Mouse (Mus musculus): ENCODE measurements around the gene Tlr2. TPM values are rescaled to one million over a fixed set of nuclear protein-coding genes. Genes with fewer than 3 reads are reported as not detected.
A peak's percentile ranks its signal among the peaks of the same experiment; 100 is the strongest.

The Tlr2 gene
- total RNA-seq, 2 experiments from 2014 or later, result 0.44 to 0.77 TPM

GRCm38 (mm10) chr3:83808483-83808882 lies 33.1 kb downstream of the Tlr2 start:
- Histone ChIP-seq H3K4me3 (no peak overlapping the region), H3K27ac (no peak overlapping the region)
- TF ChIP-seq CTCF (conservative IDR thresholded peaks at IDR 0.05), result no peak
- no peak for DNase-seq (ENCODE audit: low spot score in 2 of 2)

GRCm38 (mm10) chr3:83801649-83802155 lies 39.9 kb downstream of the Tlr2 start:
- H3K4me3 ChIP-seq, result no peak overlapping the region

GRCm38 (mm10) chr3:83799486-83799885 lies 42.1 kb downstream of the Tlr2 start:
- DNase-seq (ENCODE audit: low spot score in 2 of 2), result no peak
- no peak for TF ChIP-seq CTCF (conservative IDR thresholded peaks at IDR 0.05)
- Histone ChIP-seq H3K4me3 (no peak overlapping the region), H3K27ac (no peak overlapping the region)

More at GRCm38 (mm10) chr3:83801649-83802155, 39.9 kb downstream of the Tlr2 start:
- no peak for DNase-seq (ENCODE audit: low spot score in 2 of 2)
- no peak overlapping the region for H3K27ac ChIP-seq
- peak; percentile 40 for TF ChIP-seq CTCF (conservative IDR thresholded peaks at IDR 0.05)

- TF ChIP-seq CTCF (conservative IDR thresholded peaks at IDR 0.05), result peak; percentile 83
- Histone ChIP-seq H3K4me3 (no peak overlapping the region), H3K27ac (no peak overlapping the region)
- peak; percentile 55 to 62 for DNase-seq (ENCODE audit: low spot score in 2 of 2)
Observed at GRCm38 (mm10) chr3:83797828-83798227, 43.7 kb downstream of the Tlr2 start.

- no peak overlapping the region for H3K27ac ChIP-seq
- DNase-seq (ENCODE audit: low spot score in 2 of 2), result no peak
- peak; percentile 33; the same call in 1 of the 2 replicates for TF ChIP-seq CTCF (conservative IDR thresholded peaks at IDR 0.05)
Observed at GRCm38 (mm10) chr3:83797098-83797497, 44.5 kb downstream of the Tlr2 start.

GRCm38 (mm10) chr3:83791444-83791843 lies 50.1 kb downstream of the Tlr2 start:
- Histone ChIP-seq H3K27ac (no peak overlapping the region), H3K4me3 (no peak overlapping the region)
- no peak for TF ChIP-seq CTCF (conservative IDR thresholded peaks at IDR 0.05)
- DNase-seq (ENCODE audit: low spot score in 2 of 2), result no peak

More at GRCm38 (mm10) chr3:83797098-83797497, 44.5 kb downstream of the Tlr2 start:
- no peak overlapping the region for H3K4me3 ChIP-seq

- TF ChIP-seq CTCF (conservative IDR thresholded peaks at IDR 0.05), result peak; percentile 50
- Histone ChIP-seq H3K4me3 (peak overlapping the region; percentile 54), H3K27ac (no peak overlapping the region)
- DNase-seq (ENCODE audit: low spot score in 2 of 2), result no peak
Observed at GRCm38 (mm10) chr3:83789651-83790451, 51.7 kb downstream of the Tlr2 start.

GRCm38 (mm10) chr3:83787776-83788305 lies 53.7 kb downstream of the Tlr2 start:
- no peak overlapping the region for H3K27ac ChIP-seq
- DNase-seq (ENCODE audit: low spot score in 2 of 2), result no peak
- H3K4me3 ChIP-seq, result no peak overlapping the region
- TF ChIP-seq CTCF (conservative IDR thresholded peaks at IDR 0.05), result no peak

- no peak for TF ChIP-seq CTCF (conservative IDR thresholded peaks at IDR 0.05)
- H3K4me3 ChIP-seq, result no peak overlapping the region
- DNase-seq (ENCODE audit: low spot score in 2 of 2), result no peak
- H3K27ac ChIP-seq, result no peak overlapping the region
Observed at GRCm38 (mm10) chr3:83787086-83787485, 54.5 kb downstream of the Tlr2 start.

Other genes starting within 250 kb of the Tlr2 start
- gene Sfrp2, start 75.4 kb downstream of the Tlr2 start, total RNA-seq (2021), result 1 to 10 TPM in 1 of 2 experiments, under 1 TPM in 1; 0.90 to 1.2 TPM
- gene Tmem131l, start 198.4 kb upstream of the Tlr2 start, total RNA-seq (2021), result 10 to 100 TPM; 27.4 to 36.5 TPM